Mouse (Mus musculus): ENCODE measurements at regions not wholly inside any gene's neighbourhood (a gene's known extent, or its start where the extent isn't known, plus 50 kb on each side); places are given as distances from the start of the nearest gene placed in this dataset.

GRCm38 (mm10) chr3:128891078-128891477 is 308.6 kb upstream of the Pitx2 start:
- no peak overlapping the region for H3K27ac ChIP-seq (ENCODE audit: low read length)
- H3K4me2 ChIP-seq (ENCODE audit: low read depth, low read length): no peak overlapping the region
- no peak for ATAC-seq (replicated peaks; ENCODE audit: extremely low read depth, insufficient read depth, low FRiP score)
- no peak overlapping the region for H3K9ac ChIP-seq (ENCODE audit: low read length)
- WGBS: 84% methylated on average over 5 of the region's 5 CpGs
- no peak overlapping the region for H3K4me3 ChIP-seq (ENCODE audit: low read length)
- H3K4me1 ChIP-seq (ENCODE audit: control insufficient read depth, insufficient read depth, low read length): no peaks in the 10 kb centered on the region
- no peaks in the 10 kb centered on the region for H3K27me3 ChIP-seq (ENCODE audit: control insufficient read depth, insufficient read depth, low read length)
- no peaks in the 10 kb centered on the region for H3K36me3 ChIP-seq (ENCODE audit: control insufficient read depth, insufficient read depth)
- no peaks in the 10 kb centered on the region for H3K9me3 ChIP-seq (replicated peaks; ENCODE audit: control insufficient read depth, low read length)

DNA sequence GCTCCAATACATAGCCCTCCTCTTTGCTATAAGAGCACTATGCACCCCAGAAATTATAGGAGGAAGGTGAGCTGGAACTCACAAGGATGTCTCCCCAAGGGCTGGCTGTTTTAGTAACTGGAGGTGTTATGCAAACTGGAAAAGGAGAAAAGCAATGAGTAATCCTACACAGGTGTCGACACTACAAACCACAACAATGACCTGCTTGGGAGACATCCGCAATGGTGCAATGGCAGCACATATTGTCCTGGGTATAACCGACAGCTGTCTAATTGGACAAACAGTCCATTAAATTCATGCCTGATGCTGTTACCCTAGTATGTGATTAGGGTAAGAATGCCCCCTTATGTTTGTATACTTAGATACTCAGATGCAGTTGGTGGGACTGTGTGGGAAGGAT is 303.1 kb upstream of the Pitx2 start:
- no peak overlapping the region for H3K4me3 ChIP-seq (ENCODE audit: low read length)
- ATAC-seq (replicated peaks; ENCODE audit: extremely low read depth, insufficient read depth, low FRiP score): no peak
- H3K4me2 ChIP-seq (ENCODE audit: low read depth, low read length): no peak overlapping the region
- H3K27ac ChIP-seq (ENCODE audit: low read length): no peak overlapping the region
- H3K36me3 ChIP-seq (ENCODE audit: control insufficient read depth, insufficient read depth): no peaks in the 10 kb centered on the region
- no peaks in the 10 kb centered on the region for H3K9me3 ChIP-seq (replicated peaks; ENCODE audit: control insufficient read depth, low read length)
- H3K4me1 ChIP-seq (ENCODE audit: control insufficient read depth, insufficient read depth, low read length): no peaks in the 10 kb centered on the region
- no peaks in the 10 kb centered on the region for H3K27me3 ChIP-seq (ENCODE audit: control insufficient read depth, insufficient read depth, low read length)
- 85% methylated on average over 3 of the region's 3 CpGs for WGBS
- H3K9ac ChIP-seq (ENCODE audit: low read length): no peak overlapping the region

- ATAC-seq (replicated peaks; ENCODE audit: extremely low read depth, insufficient read depth, low FRiP score): no peak
- Histone ChIP-seq H3K9ac (ENCODE audit: low read length) (no peak overlapping the region), H3K4me3 (ENCODE audit: low read length) (no peak overlapping the region), H3K4me2 (ENCODE audit: low read depth, low read length) (no peak overlapping the region), H3K36me3 (ENCODE audit: control insufficient read depth, insufficient read depth) (no peaks in the 10 kb centered on the region), H3K9me3 (replicated peaks; ENCODE audit: control insufficient read depth, low read length) (no peaks in the 10 kb centered on the region), H3K27ac (ENCODE audit: low read length) (no peak overlapping the region), H3K4me1 (ENCODE audit: control insufficient read depth, insufficient read depth, low read length) (no peaks in the 10 kb centered on the region), H3K27me3 (ENCODE audit: control insufficient read depth, insufficient read depth, low read length) (no peaks in the 10 kb centered on the region)
- 49% methylated on average over 4 of the region's 4 CpGs for WGBS
Observed at GRCm38 (mm10) chr3:128911122-128911521, 288.6 kb upstream of the Pitx2 start.

DNA sequence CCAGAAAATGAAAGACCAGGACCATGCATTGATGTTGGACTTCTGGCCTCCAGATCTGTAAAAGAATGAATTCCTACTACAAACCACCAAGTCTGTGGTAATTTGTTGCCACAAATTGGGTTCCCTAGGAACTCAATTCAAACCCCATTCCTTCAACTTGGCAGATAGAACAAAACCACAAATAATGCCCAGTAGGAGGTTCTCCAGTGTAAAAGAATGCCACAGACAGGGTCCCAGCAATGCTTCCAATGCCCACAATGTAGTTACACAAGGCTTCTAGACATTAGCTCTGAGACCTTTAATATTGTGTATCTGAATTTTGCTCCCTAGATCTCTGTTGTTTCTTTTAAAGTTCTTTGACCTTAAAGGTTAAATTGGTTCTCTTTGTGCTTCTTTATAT is 278.2 kb upstream of the Pitx2 start:
- no peaks in the 10 kb centered on the region for H3K9me3 ChIP-seq (replicated peaks; ENCODE audit: control insufficient read depth, low read length)
- ATAC-seq (replicated peaks; ENCODE audit: extremely low read depth, insufficient read depth, low FRiP score): no peak
- no peak overlapping the region for H3K27ac ChIP-seq (ENCODE audit: low read length)
- no peak overlapping the region for H3K4me3 ChIP-seq (ENCODE audit: low read length)
- H3K27me3 ChIP-seq (ENCODE audit: control insufficient read depth, insufficient read depth, low read length): no peaks in the 10 kb centered on the region
- H3K4me1 ChIP-seq (ENCODE audit: control insufficient read depth, insufficient read depth, low read length): no peaks in the 10 kb centered on the region
- H3K9ac ChIP-seq (ENCODE audit: low read length): no peak overlapping the region
- no peak overlapping the region for H3K4me2 ChIP-seq (ENCODE audit: low read depth, low read length)
- no peaks in the 10 kb centered on the region for H3K36me3 ChIP-seq (ENCODE audit: control insufficient read depth, insufficient read depth)

DNA sequence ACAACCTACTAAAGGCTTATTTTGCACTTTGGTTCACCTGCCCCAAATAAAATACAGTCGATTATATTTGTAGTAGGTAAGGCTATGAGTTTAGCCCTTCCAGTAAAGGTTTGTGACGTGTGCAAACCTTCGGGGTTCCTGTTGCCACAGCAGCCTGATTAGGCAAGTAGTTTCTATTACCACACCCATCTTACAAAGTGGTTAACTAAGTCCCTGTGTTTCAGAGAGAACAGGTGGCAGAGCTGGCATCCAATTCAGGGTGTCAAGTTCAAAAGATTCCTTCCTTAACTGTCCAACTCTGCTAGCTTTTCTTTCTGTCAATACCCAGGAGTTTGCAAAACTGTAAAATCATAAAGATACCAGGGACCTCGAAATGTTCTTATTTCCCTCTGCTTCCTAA is 277.5 kb upstream of the Pitx2 start:
- H3K27ac ChIP-seq (ENCODE audit: low read length): no peak overlapping the region
- H3K4me3 ChIP-seq (ENCODE audit: low read length): no peak overlapping the region
- H3K9ac ChIP-seq (ENCODE audit: low read length): no peak overlapping the region
- H3K4me2 ChIP-seq (ENCODE audit: low read depth, low read length): no peak overlapping the region
- no peaks in the 10 kb centered on the region for H3K4me1 ChIP-seq (ENCODE audit: control insufficient read depth, insufficient read depth, low read length)
- WGBS: 74% methylated on average over 4 of the region's 4 CpGs
- no peaks in the 10 kb centered on the region for H3K36me3 ChIP-seq (ENCODE audit: control insufficient read depth, insufficient read depth)
- no peak for ATAC-seq (replicated peaks; ENCODE audit: extremely low read depth, insufficient read depth, low FRiP score)
- no peaks in the 10 kb centered on the region for H3K27me3 ChIP-seq (ENCODE audit: control insufficient read depth, insufficient read depth, low read length)
- no peaks in the 10 kb centered on the region for H3K9me3 ChIP-seq (replicated peaks; ENCODE audit: control insufficient read depth, low read length)

- Histone ChIP-seq H3K4me1 (ENCODE audit: control insufficient read depth, insufficient read depth, low read length) (no peaks in the 10 kb centered on the region), H3K4me3 (ENCODE audit: low read length) (no peak overlapping the region), H3K27me3 (ENCODE audit: control insufficient read depth, insufficient read depth, low read length) (no peaks in the 10 kb centered on the region), H3K9ac (ENCODE audit: low read length) (no peak overlapping the region), H3K9me3 (replicated peaks; ENCODE audit: control insufficient read depth, low read length) (no peaks in the 10 kb centered on the region), H3K27ac (ENCODE audit: low read length) (no peak overlapping the region), H3K4me2 (ENCODE audit: low read depth, low read length) (no peak overlapping the region), H3K36me3 (ENCODE audit: control insufficient read depth, insufficient read depth) (no peaks in the 10 kb centered on the region)
- WGBS: 82% methylated on average over 5 of the region's 5 CpGs
- no peak for ATAC-seq (replicated peaks; ENCODE audit: extremely low read depth, insufficient read depth, low FRiP score)
Observed at GRCm38 (mm10) chr3:128938536-128938935, 261.1 kb upstream of the Pitx2 start.

- WGBS: 68% methylated on average over 2 of the region's 2 CpGs
- Histone ChIP-seq H3K27me3 (ENCODE audit: control insufficient read depth, insufficient read depth, low read length) (no peaks in the 10 kb centered on the region), H3K4me1 (ENCODE audit: control insufficient read depth, insufficient read depth, low read length) (no peaks in the 10 kb centered on the region), H3K36me3 (ENCODE audit: control insufficient read depth, insufficient read depth) (no peaks in the 10 kb centered on the region), H3K27ac (ENCODE audit: low read length) (no peak overlapping the region), H3K4me2 (ENCODE audit: low read depth, low read length) (no peak overlapping the region), H3K9me3 (replicated peaks; ENCODE audit: control insufficient read depth, low read length) (no peaks in the 10 kb centered on the region), H3K4me3 (ENCODE audit: low read length) (no peak overlapping the region), H3K9ac (ENCODE audit: low read length) (no peak overlapping the region)
- no peak for ATAC-seq (replicated peaks; ENCODE audit: extremely low read depth, insufficient read depth, low FRiP score)
Observed at GRCm38 (mm10) chr3:128941156-128941555, 258.5 kb upstream of the Pitx2 start.

DNA sequence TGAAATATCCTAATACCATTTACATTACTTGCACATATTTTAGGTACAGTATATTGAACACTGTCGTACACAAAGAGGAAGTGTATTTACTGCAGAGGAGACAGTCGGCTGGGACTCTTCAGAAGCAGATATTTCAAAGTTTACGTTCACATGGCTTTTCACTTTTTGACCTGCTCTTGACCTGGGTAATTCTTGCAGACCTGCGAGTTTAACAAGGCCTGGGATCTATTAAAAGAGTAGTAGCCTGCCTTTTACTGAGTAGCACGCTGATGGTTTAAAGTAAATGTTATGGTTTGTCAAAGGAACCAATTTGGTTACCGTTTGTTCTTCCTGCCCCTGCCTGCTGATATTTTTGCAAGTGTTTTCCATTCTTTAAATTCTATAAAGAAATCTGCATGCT is 255.0 kb upstream of the Pitx2 start:
- no peak overlapping the region for H3K4me3 ChIP-seq (ENCODE audit: low read length)
- no peaks in the 10 kb centered on the region for H3K4me1 ChIP-seq (ENCODE audit: control insufficient read depth, insufficient read depth, low read length)
- no peak overlapping the region for H3K27ac ChIP-seq (ENCODE audit: low read length)
- 49% methylated on average over 6 of the region's 6 CpGs for WGBS
- H3K9me3 ChIP-seq (replicated peaks; ENCODE audit: control insufficient read depth, low read length): no peaks in the 10 kb centered on the region
- no peak overlapping the region for H3K9ac ChIP-seq (ENCODE audit: low read length)
- no peak overlapping the region for H3K4me2 ChIP-seq (ENCODE audit: low read depth, low read length)
- H3K36me3 ChIP-seq (ENCODE audit: control insufficient read depth, insufficient read depth): no peaks in the 10 kb centered on the region
- ATAC-seq (replicated peaks; ENCODE audit: extremely low read depth, insufficient read depth, low FRiP score): no peak
- H3K27me3 ChIP-seq (ENCODE audit: control insufficient read depth, insufficient read depth, low read length): no peaks in the 10 kb centered on the region

GRCm38 (mm10) chr3:128954886-128955285 is 244.8 kb upstream of the Pitx2 start:
- ATAC-seq (replicated peaks; ENCODE audit: extremely low read depth, insufficient read depth, low FRiP score): no peak
- Histone ChIP-seq H3K4me1 (ENCODE audit: control insufficient read depth, insufficient read depth, low read length) (no peaks in the 10 kb centered on the region), H3K9ac (ENCODE audit: low read length) (no peak overlapping the region), H3K4me3 (ENCODE audit: low read length) (no peak overlapping the region), H3K9me3 (replicated peaks; ENCODE audit: control insufficient read depth, low read length) (no peaks in the 10 kb centered on the region), H3K36me3 (ENCODE audit: control insufficient read depth, insufficient read depth) (no peaks in the 10 kb centered on the region), H3K27me3 (ENCODE audit: control insufficient read depth, insufficient read depth, low read length) (no peaks in the 10 kb centered on the region), H3K27ac (ENCODE audit: low read length) (no peak overlapping the region), H3K4me2 (ENCODE audit: low read depth, low read length) (no peak overlapping the region)
- 89% methylated on average over 8 of the region's 8 CpGs for WGBS

GRCm38 (mm10) chr3:128976752-128977151 is 222.9 kb upstream of the Pitx2 start:
- Histone ChIP-seq H3K9ac (ENCODE audit: low read length) (no peak overlapping the region), H3K27me3 (ENCODE audit: control insufficient read depth, insufficient read depth, low read length) (no peaks in the 10 kb centered on the region), H3K9me3 (replicated peaks; ENCODE audit: control insufficient read depth, low read length) (no peaks in the 10 kb centered on the region), H3K4me3 (ENCODE audit: low read length) (no peak overlapping the region), H3K27ac (ENCODE audit: low read length) (no peak overlapping the region), H3K4me2 (ENCODE audit: low read depth, low read length) (no peak overlapping the region), H3K4me1 (ENCODE audit: control insufficient read depth, insufficient read depth, low read length) (no peaks in the 10 kb centered on the region), H3K36me3 (ENCODE audit: control insufficient read depth, insufficient read depth) (no peaks in the 10 kb centered on the region)
- ATAC-seq (replicated peaks; ENCODE audit: extremely low read depth, insufficient read depth, low FRiP score): no peak
- 79% methylated on average over 5 of the region's 5 CpGs for WGBS

Measured in heart, embryonic 16.5 days (tissue).